Mouse (Mus musculus): ENCODE measurements around the gene Usp12. TPM values are rescaled to one million over a fixed set of nuclear protein-coding genes. Genes with fewer than 3 reads are reported as not detected.

The Usp12 gene
- 10 to 100 TPM; 26.3 to 30.0 TPM for total RNA-seq (2021)
- long read RNA-seq, experiment 1, full-length matches to known transcripts, result 6 of 14 reads
- long read RNA-seq, experiment 1, partial matches to known transcripts, result 1 of 14 reads
- long read RNA-seq, experiment 1, other reads (novel, unspliced or antisense), result 7 of 14 reads
- long read RNA-seq, experiment 2, full-length matches to known transcripts, result 5 of 10 reads
- long read RNA-seq, experiment 2, partial matches to known transcripts, result 4 of 10 reads
- long read RNA-seq, experiment 2, other reads (novel, unspliced or antisense), result 1 of 10 reads

- peak; percentile 100 for DNase-seq
Observed at GRCm38 (mm10) chr5:146794853-146795252, at the start of gene Usp12. Gene Usp12, minus strand, starts transcription at chr5:146795006.

- DNase-seq, result no peak
Observed at GRCm38 (mm10) chr5:146844301-146844941, 49.6 kb upstream of the Usp12 start.

DNA sequence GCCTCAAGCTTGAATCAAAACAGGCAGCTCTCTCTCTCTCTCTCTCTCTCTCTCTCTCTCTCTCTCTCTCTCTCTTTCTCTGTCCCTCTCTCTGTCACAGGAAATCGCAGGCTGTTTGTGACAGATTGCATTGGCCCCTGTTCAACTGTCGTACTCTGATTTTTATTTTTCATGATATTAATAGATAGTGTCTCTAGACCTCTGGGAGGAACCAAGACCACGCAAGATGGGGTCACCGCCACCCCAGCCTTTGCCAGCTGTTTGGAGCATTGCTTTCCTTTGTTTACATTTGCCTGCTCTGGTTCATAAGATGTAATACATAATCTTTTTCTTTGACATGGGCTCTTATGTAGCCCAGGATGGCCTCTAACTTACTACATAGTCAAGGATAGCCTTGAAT, 47.2 kb upstream of the Usp12 start:
- no peak for DNase-seq

GRCm38 (mm10) chr5:146841301-146841700, 46.5 kb upstream of the Usp12 start:
- DNase-seq, result no peak

DNA sequence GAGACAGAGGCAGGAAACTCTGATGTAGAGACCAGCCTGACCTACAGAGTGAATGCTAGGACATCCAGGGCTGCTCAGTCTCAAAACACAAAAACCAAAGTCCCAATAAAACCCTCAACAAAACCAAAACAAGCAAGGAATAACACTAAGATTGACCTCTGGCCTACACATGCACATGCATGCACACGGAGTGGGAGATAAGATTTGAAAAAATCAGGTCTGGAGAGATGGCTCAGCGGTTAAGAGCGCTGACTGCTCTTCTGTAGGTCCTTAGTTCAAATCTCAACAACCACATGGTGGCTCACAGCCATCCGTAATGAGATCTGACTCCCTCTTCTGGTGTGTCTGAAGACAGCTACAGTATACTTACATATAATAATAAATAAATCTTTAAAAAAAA, 45.6 kb upstream of the Usp12 start:
- DNase-seq, result no peak

DNA sequence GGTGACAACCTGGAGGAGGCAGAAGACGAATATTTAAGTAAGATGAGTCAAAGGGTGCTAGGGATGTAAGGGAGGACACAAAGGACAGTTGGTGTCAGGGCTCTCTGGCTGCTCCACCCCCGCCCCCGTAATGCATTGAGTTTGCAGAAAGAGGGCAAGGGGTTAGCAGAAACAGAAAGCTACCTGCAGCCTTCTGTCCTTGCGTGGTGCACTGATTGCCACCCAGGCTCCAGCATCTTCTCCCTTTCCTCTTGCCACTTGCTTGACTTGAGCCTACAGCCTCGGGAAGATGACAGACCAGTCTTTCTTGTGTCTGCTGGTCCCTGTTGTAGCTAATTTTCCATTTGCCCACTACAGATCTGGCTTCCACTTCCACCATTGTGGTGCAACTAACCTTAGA, 45.0 kb upstream of the Usp12 start:
- DNase-seq, result no peak

- DNase-seq, result no peak
Observed at GRCm38 (mm10) chr5:146838836-146839648, 44.2 kb upstream of the Usp12 start.

DNA sequence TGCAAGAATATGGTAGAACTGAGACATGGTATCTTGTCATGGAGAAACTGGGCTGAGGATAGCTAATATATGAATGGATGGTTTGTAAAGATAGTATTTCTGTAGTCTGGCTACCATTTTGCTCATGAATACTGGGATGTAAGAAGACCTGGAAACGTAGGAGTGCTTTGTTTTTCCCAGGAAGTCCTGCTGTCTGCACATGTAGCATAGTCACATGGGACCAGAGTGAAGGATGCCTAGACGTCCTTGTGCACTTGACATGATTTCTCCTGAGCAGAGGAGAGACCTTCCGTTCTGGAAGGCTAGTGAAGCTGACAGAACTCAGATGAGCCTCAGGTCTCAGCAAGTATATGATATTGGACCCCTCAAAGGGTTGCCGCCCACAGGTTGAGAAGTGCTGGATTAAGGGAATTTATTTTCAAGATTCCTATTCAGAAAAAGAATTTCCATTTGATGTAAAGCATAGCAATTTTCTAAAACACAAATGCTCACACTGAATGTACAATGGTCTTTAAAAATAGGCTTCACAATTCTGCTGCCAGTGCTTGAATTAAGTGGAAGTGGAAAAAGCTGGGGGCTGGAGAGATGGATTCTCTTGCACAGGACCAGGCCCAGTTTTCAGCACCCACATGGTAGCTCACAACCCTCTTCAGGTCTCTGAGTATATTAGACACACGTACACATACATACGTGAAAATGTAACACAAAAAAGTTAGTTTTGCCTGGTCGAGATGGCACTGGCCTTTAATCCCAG, 43.3 kb upstream of the Usp12 start:
- no peak for DNase-seq

- DNase-seq, result no peak
Observed at GRCm38 (mm10) chr5:146834959-146835358, 40.2 kb upstream of the Usp12 start.

- no peak for DNase-seq
Observed at GRCm38 (mm10) chr5:146833673-146834201, 38.9 kb upstream of the Usp12 start.

GRCm38 (mm10) chr5:146832769-146833448, 38.1 kb upstream of the Usp12 start, which contains the start of gene Rpl21:
Gene Rpl21, plus strand, starts transcription at chr5:146832890.
- peak; percentile 94 for DNase-seq

DNA sequence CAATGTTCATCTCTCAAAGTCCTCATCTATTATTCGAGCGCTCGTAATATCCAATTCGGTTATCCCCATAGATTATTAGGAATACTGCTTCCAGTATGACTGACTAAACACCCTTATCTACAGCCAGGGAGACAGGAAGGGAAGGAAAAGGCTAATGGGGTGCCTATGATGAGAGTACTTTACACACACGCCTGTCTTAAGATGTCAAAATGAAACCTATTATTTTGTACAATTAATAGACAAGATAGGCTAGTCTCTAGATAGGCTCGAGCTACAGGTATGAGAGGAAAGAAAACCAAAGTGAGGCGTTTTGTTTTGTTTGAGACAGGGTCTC, 37.6 kb upstream of the Usp12 start:
- no peak for DNase-seq

DNA sequence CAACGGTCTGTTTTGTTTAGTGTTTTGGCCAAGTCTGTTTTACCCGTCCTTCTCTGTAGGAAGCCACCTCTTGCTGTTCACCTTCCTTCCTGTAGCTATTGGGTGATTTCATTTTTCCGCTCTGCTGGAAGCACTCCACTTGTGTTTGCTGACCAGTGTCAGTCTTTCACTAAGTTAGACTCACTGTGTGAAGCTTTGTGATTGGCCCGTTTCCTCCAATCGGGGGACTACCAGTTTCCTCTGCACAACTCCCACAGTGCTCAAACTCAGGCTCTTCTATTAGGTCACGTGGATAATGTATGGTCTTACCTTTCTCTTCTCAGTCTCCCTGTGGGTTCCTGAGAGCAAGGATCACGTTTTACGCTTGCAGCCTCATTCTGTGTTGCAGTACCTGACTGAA, 34.7 kb upstream of the Usp12 start:
- DNase-seq, result no peak

DNA sequence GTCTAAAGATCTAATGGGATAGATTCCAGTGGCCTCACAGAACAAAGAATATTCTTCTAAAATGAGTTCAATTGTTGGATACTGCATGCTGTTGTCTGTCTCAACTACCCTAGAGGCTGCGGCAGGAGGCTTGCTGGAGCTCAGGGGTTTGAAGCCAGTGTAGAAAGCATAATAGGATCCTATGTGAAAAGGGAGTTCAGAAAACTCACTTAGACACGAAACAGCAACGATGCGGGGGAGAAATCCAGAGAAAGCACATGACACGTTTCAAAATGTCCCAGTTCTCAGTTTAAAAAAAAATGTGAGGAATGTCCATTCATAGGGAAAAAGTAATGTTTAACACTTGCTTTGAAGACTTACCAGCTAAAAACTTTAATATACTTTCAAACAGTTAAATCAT, 28.2 kb upstream of the Usp12 start:
- no peak for DNase-seq

GRCm38 (mm10) chr5:146818906-146819623, 24.3 kb upstream of the Usp12 start:
- DNase-seq, result peak; percentile 58

- no peak for DNase-seq
Observed at GRCm38 (mm10) chr5:146817583-146817982, 22.8 kb upstream of the Usp12 start.

- DNase-seq, result no peak
Observed at GRCm38 (mm10) chr5:146815394-146815793, 20.6 kb upstream of the Usp12 start.

- DNase-seq, result no peak
Observed at GRCm38 (mm10) chr5:146813421-146813820, 18.6 kb upstream of the Usp12 start.

DNA sequence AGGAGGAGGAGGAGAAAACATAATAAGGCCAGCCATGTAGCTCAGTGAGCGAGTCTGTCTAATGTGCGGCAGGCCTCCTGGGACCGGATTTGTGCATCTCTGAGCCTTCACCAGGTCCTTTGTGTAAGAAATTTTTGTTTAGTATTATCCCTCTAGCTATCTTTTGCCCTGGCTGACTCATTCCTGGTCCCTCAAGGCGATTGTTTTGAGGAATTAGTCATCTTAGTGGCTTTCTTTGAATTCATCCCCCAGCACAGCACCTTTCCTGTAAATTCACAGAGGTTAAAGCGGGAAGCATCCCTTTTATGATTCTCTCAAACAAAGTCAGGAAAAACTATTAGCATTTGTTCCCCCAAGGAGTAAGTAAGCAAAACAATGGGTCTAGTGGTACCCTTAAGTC, 18.1 kb upstream of the Usp12 start:
- DNase-seq, result no peak

- DNase-seq, result no peak
Observed at GRCm38 (mm10) chr5:146809951-146810350, 15.1 kb upstream of the Usp12 start.

DNA sequence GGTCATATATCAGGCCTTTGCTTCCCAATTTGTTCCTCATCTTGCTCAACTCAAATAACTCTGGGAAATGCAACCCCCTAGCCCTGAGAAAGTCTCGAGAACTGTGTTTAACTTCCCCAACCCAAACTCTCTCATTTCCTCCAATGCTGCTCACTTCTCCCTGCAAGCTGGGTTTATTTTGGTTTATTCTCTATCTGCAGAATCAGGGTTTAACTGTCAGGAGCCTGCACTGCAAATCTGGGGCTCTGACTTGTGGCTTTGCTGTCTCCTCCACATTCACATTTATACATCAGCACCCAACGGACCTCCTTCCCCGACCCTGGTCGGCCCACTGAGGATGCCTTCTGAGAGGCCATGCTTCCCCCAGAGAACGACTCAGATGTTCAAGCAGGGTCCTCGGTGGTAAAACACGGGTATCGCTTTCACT, 11.2 kb upstream of the Usp12 start:
- no peak for DNase-seq

All from adrenal gland, postnatal 10 days (tissue).